Mouse (Mus musculus) hindbrain, embryonic 12.5 days (tissue): ENCODE measurements around the gene Smg9. TPM values are rescaled to one million over a fixed set of nuclear protein-coding genes. Genes with fewer than 3 reads are reported as not detected.

Source experiments
- ATAC-seq: fragments of 200-750 bp; cut with Nextera tagmentation; 2 replicates; pipeline ENCODE4 v1.8.0; 2017; ENCODE audit warnings: moderate TSS enrichment; ENCODE audit not compliant: low FRiP score
- H3K27ac ChIP-seq: fragments of 300-500 bp; sonication (generic); 2 replicates; pipeline ENCODE4 v1.5.1; 2016; ENCODE audit warnings: mild to moderate bottlenecking
- H3K27me3 ChIP-seq: fragments of 300-500 bp; sonication (generic); 2 replicates; pipeline ENCODE4 v1.6.1; 2016; ENCODE audit warnings: mild to moderate bottlenecking
- H3K36me3 ChIP-seq: fragments of 300-500 bp; sonication (generic); 2 replicates; pipeline ENCODE4 v1.6.1; 2016; ENCODE audit warnings: mild to moderate bottlenecking
- H3K4me1 ChIP-seq: fragments of 300-500 bp; sonication (generic); 2 replicates; pipeline ENCODE4 v1.6.1; 2016
- H3K4me2 ChIP-seq: fragments of 300-500 bp; sonication (generic); replicated peaks from 2 replicates; pipeline ENCODE4 v1.6.1; 2016; ENCODE audit warnings: mild to moderate bottlenecking
- H3K4me3 ChIP-seq: fragments of 300-500 bp; sonication (generic); 2 replicates; pipeline ENCODE4 v1.5.1; 2016; ENCODE audit warnings: mild to moderate bottlenecking
- H3K9ac ChIP-seq: fragments of 300-500 bp; sonication (generic); 2 replicates; pipeline ENCODE4 v1.6.1; 2016; ENCODE audit warnings: mild to moderate bottlenecking, moderate library complexity
- H3K9me3 ChIP-seq: fragments of 300-500 bp; sonication (generic); replicated peaks from 2 replicates; pipeline ENCODE4 v1.6.1; 2016; ENCODE audit warnings: mild to moderate bottlenecking
- WGBS: fragments of 180-500 bp; shearing (Covaris S2); methylation state at CpG from one replicate; pipeline ENCODE4 v1.1.7; 2016; 5-methylcytosine and 5-hydroxymethylcytosine counted together
- polyA plus RNA-seq: library from polyadenylated mRNA; unstranded; fragments of >200 nt; fragmentation: Nextera tagmentation; extraction: Ambion mirVana; gene quantifications from 2 replicates; pipeline ENCODE4 v1.2.1, GENCODE M21; 2016

Smg9 gene
- polyA plus RNA-seq, 1 experiment from 2014 or later: 29.5 TPM

DNA sequence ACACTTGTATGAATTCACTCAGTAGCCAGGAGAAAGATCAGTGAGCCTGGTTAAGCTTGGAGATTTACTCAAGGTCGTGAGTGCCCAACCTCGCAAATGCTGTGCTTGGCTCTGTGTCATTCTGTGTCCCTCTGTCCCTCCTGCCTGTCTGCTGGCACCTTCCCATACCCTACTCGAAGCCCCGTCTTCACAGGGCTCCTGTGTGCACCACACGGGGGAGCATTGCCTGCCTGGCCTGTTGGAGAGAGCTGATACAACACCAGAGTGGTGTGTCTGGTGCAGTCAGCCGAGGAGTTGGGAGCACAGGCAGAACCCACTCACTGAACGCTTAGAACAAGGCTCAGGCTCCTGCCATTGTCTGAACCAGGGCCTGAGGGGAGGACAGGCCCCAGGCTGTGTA is 22.2 kb downstream of the Smg9 start:
- Histone ChIP-seq H3K27me3 (no peaks in the 10 kb centered on the region), H3K36me3 (peaks cover 22% of the 10 kb centered on the region; the same call in 1 of the 2 replicates), H3K4me1 (peaks cover 35% of the 10 kb centered on the region), H3K27ac (no peak overlapping the region), H3K9ac (no peak overlapping the region), H3K4me3 (no peak overlapping the region), H3K4me2 (no peak overlapping the region), H3K9me3 (no peaks in the 10 kb centered on the region)
- no peak for ATAC-seq
- WGBS: 58% methylated on average over 7 of the region's 7 CpGs

DNA sequence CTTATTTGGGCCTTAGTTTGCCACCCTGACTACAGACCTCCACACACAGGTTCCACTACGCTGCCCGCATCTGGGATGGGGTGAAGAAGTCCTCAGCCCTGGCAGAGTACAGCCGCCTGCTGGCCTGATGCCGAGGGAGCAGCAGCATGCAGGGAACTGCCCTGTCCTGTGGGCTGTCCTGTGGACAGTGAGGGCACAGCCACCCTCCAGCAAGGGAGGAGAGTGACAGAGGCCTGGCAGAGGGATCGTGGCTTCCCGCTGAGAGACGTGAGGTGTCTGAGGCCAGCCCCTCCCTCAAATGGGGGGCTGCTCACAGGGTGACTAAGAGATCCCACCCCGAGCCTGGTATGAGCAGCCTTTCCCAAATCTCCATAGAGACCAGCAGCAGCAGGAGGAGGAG is 22.8 kb downstream of the Smg9 start:
- Histone ChIP-seq H3K27me3 (no peaks in the 10 kb centered on the region), H3K4me1 (peaks cover 33% of the 10 kb centered on the region), H3K9ac (no peak overlapping the region), H3K4me3 (no peak overlapping the region), H3K36me3 (0 out of 2 replicates have a peak, but pooled peaks cover 16% of the 10 kb centered on the region), H3K9me3 (no peaks in the 10 kb centered on the region), H3K27ac (peak overlapping the region; percentile 30; the same call in 1 of the 2 replicates), H3K4me2 (no peak overlapping the region)
- 63% methylated on average over 8 of the region's 8 CpGs for WGBS
- ATAC-seq: peak; percentile 52; the same call in 1 of the 2 replicates

DNA sequence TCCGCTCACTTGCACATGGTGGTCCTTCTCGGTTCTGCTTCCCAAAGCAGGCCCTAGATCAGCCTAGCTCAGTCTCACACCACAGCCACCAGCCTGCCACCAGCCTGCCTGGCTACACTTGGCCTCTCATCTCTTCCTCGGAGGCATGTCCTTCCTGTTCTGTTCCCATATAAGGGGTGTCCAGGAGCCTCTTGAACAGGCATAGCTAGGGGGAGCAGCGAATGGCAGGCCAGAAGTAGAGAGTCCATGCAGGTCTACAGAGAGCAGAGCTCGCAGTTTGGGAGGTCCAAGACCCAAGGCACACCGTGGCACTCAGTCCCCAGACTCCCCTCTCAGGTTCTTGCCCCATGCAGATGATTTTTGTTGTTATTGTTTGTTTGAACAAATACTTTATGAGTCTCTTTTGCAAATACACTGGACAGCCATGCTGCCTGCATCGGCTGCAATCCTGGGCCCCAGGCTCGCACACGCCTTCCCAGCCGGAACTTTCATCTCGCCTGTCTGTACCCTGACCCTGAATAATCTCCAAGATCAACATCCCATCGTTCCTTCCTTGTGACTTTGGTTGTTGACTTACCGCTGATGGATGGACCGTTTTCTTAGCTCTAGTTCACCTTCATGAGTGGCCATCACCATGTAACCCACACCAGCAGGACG is 23.8 kb downstream of the Smg9 start:
- no peak overlapping the region for H3K4me2 ChIP-seq
- no peak overlapping the region for H3K4me3 ChIP-seq
- H3K9me3 ChIP-seq: no peaks in the 10 kb centered on the region
- WGBS: 91% methylated on average over 15 of the region's 15 CpGs
- H3K27ac ChIP-seq: no peak overlapping the region
- 0 out of 2 replicates have a peak, but pooled peaks cover 16% of the 10 kb centered on the region for H3K36me3 ChIP-seq
- no peak overlapping the region for H3K9ac ChIP-seq
- no peak for ATAC-seq
- no peaks in the 10 kb centered on the region for H3K27me3 ChIP-seq
- peaks cover 30% of the 10 kb centered on the region for H3K4me1 ChIP-seq

DNA sequence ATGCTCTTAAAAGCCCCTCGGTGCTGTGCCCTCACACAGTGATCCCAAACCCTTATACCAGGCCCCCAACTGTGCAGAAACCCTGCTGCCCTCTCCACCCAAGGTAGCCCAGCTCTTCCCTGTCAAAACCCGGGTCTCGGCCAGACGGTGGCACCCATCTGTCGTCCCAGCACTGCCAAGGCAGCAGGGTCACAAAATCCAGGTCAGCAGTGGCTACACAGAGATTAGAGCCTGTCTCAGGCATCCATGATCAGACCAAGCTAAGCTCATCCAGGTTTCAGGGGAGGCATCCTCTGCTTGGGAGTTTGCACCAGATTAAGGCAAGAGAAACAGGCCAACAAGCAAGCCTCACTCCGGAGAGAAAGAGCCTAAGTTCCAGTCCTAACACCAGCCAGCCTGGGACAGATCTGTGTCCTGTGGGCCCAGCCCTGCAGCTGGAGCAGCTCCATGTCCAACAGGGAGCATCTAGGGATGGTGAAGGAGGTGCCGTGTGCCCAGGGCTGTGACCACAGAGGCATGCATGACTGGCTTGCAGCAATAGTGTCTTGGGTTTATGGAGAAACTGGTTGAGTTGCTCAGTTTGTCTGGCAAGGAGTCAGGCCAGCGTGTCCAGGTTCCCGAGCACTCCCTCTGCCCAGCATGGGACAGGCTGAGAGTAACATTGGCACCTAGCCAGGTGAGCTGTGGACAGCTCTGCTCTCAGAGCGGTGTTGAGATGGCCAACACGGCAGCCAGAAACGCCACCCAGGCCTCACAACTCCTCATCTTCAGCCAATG is 24.7 kb downstream of the Smg9 start:
- H3K27me3 ChIP-seq: no peaks in the 10 kb centered on the region
- H3K27ac ChIP-seq: no peak overlapping the region
- no peak for ATAC-seq
- no peak overlapping the region for H3K9ac ChIP-seq
- WGBS: 86% methylated on average over 12 of the region's 12 CpGs
- no peak overlapping the region for H3K4me3 ChIP-seq
- peaks cover 27% of the 10 kb centered on the region for H3K4me1 ChIP-seq
- H3K9me3 ChIP-seq: no peaks in the 10 kb centered on the region
- 0 out of 2 replicates have a peak, but pooled peaks cover 16% of the 10 kb centered on the region for H3K36me3 ChIP-seq
- no peak overlapping the region for H3K4me2 ChIP-seq

DNA sequence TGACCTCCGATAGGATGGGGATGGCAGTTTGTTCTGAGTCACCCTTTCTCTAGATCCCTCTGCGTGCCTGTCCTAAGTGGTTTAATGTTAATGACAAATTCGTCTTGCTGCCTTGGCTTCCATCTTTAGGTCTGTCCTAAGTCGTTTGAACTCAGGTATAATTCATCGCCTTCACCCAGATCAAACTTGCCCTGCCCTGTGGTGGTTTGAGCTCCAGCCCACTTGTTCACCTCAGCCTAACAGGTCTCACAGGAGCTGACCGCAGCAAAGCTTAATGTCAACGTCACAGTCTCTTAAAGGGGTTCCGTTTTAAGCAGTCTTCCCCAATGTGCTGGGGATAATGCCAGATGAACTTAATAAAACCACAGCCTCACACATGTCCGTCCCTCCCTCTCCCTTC is 26.5 kb downstream of the Smg9 start:
- WGBS: 83% methylated on average over 9 of the region's 9 CpGs
- ATAC-seq: no peak
- Histone ChIP-seq H3K4me2 (no peak overlapping the region), H3K4me1 (peaks cover 16% of the 10 kb centered on the region), H3K9ac (no peak overlapping the region), H3K27me3 (no peaks in the 10 kb centered on the region), H3K9me3 (no peaks in the 10 kb centered on the region), H3K4me3 (no peak overlapping the region), H3K27ac (no peak overlapping the region), H3K36me3 (0 out of 2 replicates have a peak, but pooled peaks cover 13% of the 10 kb centered on the region)

DNA sequence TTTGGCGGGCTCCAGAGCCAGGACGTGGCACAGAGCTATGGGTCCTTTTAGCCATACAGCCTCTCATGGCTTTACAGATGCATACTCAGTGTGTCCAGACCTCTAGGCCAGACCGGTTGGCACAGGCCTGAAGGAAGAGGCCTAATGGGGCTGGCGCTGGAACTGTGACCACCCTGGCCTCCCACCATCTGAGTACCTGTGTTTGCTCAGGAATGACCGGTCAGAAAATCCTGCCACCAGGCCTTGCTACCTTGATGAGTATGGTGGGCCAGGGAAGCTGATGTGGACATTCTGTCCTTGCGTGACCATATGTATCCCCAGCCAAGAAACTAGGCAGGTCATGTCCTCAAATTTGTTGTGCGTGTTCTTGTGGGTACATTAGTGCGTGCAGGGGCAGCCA is 27.7 kb downstream of the Smg9 start:
- Histone ChIP-seq H3K9me3 (no peaks in the 10 kb centered on the region), H3K4me1 (peaks cover 11% of the 10 kb centered on the region), H3K4me3 (no peak overlapping the region), H3K4me2 (no peak overlapping the region), H3K27ac (no peak overlapping the region), H3K9ac (no peak overlapping the region), H3K27me3 (no peaks in the 10 kb centered on the region), H3K36me3 (0 out of 2 replicates have a peak, but pooled peaks cover 13% of the 10 kb centered on the region)
- ATAC-seq: no peak
- WGBS: over 99% methylated on average over 8 of the region's 8 CpGs

DNA sequence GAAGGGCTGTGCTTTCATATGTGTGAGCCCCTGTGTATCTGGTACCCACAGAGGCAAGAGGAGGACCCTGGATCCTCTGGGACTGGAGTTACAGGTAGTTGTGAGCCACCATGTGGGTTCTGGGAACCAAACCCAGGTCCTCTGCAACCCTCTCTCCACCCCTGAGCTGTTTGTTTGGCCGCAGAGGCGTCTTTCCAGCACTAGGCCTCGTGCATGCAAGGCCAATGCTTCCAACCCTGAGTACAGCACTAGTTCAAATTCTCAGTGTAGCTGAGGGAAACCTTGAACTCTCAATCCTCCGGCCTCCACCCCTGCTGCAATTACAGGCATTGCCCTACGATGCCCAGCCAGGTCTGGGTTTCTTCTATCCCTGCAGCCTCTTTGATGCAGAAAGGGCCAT is 29.3 kb downstream of the Smg9 start:
- no peak for ATAC-seq
- WGBS: 87% methylated on average over 5 of the region's 5 CpGs
- Histone ChIP-seq H3K9ac (no peak overlapping the region), H3K27ac (no peak overlapping the region), H3K36me3 (0 out of 2 replicates have a peak, but pooled peaks cover 2% of the 10 kb centered on the region), H3K4me1 (no peaks in the 10 kb centered on the region), H3K27me3 (peaks cover 9% of the 10 kb centered on the region), H3K9me3 (0 out of 2 replicates have a peak, but pooled peaks cover 5% of the 10 kb centered on the region), H3K4me3 (no peak overlapping the region), H3K4me2 (no peak overlapping the region)

DNA sequence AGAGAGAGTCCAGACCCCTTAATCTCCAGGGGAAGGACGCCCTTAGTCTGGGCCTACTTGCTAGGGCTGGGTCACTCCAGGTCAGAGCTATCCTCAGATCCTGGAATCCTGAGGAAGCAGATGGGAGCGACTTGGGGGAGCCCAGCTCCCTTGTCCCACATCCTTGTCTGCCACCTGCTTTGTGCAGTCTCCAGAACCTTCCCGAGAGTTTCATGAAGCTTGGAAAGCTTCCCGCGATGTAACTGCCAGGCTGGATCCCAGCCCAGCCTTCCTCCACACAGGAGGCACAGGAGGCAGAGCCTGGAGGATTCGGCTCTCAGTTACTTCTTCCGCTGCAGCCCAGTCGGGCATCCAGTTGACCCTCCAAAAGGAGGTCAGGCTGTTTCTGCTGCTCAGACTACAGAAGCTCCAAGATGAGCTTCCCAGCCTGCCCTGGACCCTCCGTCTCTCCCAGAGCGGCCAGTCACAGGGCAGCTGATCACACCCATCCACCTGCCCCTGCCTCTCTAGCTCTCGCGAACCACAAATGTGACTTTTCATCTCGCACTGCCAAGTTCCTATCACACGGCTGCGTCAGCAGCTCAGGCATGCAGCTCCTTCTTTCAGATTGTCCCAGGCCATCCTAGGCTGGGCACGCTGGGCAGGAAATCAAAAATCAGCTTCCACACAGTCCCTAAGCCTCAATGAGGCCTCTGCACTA is 30.1 kb downstream of the Smg9 start:
- no peak overlapping the region for H3K4me2 ChIP-seq
- no peak for ATAC-seq
- H3K27me3 ChIP-seq: peaks cover 9% of the 10 kb centered on the region
- WGBS: 73% methylated on average over 16 of the region's 16 CpGs
- no peaks in the 10 kb centered on the region for H3K4me1 ChIP-seq
- no peak overlapping the region for H3K27ac ChIP-seq
- H3K9ac ChIP-seq: no peak overlapping the region
- 0 out of 2 replicates have a peak, but pooled peaks cover 5% of the 10 kb centered on the region for H3K9me3 ChIP-seq
- H3K36me3 ChIP-seq: no peaks in the 10 kb centered on the region
- H3K4me3 ChIP-seq: no peak overlapping the region

DNA sequence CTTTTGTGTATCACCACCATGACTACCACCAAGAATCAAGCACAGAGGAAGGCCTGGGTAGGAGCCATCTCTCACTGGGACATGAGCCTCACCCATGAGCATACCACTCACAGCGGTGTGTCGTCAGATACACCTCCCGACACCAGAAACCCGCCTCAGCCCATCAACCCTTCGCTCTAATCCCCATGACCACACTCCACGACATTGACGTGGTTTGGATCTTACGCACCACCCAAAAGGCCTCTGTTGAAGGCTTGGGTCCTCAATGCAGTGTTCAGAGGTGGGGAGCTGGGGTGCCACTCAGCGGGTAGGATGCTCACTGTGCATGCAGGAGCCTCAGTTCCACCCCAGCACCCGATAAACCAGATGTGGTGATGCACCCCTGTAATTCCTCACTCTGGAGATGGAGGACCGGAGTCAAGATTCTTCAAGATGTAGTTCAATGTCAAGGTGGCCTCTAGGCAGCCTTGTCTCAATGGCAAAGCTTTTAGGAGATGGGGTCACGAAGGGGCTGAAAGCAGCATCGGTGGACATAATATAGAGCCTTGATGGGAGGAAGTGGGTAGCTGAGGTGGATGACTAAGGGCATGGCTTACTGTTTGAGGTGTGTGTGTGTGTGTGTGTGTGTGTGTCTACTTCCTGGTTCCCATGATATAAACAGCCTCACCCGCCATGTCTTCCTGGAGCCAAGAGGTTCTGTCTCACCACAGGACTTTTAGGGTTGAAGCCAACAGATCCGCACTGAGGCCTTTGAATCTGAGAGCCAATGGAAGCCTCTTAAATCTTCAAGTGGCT is 31.3 kb downstream of the Smg9 start:
- Histone ChIP-seq H3K27me3 (peaks cover 9% of the 10 kb centered on the region), H3K4me1 (no peaks in the 10 kb centered on the region), H3K36me3 (no peaks in the 10 kb centered on the region), H3K4me2 (no peak overlapping the region), H3K4me3 (no peak overlapping the region), H3K9me3 (0 out of 2 replicates have a peak, but pooled peaks cover 5% of the 10 kb centered on the region), H3K27ac (no peak overlapping the region), H3K9ac (no peak overlapping the region)
- no peak for ATAC-seq
- WGBS: 93% methylated on average over 15 of the region's 15 CpGs

DNA sequence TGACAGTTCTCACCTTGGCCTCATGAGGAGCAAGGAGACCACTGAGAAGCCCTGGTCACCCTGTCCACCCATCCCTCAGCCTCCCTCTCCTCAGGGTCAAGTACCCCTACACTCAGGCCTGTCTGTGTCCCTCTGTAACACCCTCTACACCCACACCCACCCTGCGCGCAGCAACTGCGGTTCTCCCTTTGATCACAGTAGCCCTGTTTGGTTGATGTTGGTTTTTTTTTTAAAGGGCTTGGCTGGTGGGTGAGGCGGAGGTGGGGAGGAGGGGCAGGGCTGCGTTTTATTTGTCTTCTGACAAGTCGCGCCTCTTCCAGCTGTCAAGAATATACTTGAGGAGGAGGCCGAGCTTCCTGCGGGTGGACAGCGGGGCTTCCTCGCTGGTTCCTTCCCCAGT is 32.3 kb downstream of the Smg9 start:
- H3K4me3 ChIP-seq: no peak overlapping the region
- ATAC-seq: no peak
- no peak overlapping the region for H3K9ac ChIP-seq
- H3K27me3 ChIP-seq: peaks cover 9% of the 10 kb centered on the region
- 66% methylated on average over 11 of the region's 11 CpGs for WGBS
- no peaks in the 10 kb centered on the region for H3K36me3 ChIP-seq
- H3K4me1 ChIP-seq: no peaks in the 10 kb centered on the region
- no peak overlapping the region for H3K4me2 ChIP-seq
- no peak overlapping the region for H3K27ac ChIP-seq
- H3K9me3 ChIP-seq: 0 out of 2 replicates have a peak, but pooled peaks cover 5% of the 10 kb centered on the region

DNA sequence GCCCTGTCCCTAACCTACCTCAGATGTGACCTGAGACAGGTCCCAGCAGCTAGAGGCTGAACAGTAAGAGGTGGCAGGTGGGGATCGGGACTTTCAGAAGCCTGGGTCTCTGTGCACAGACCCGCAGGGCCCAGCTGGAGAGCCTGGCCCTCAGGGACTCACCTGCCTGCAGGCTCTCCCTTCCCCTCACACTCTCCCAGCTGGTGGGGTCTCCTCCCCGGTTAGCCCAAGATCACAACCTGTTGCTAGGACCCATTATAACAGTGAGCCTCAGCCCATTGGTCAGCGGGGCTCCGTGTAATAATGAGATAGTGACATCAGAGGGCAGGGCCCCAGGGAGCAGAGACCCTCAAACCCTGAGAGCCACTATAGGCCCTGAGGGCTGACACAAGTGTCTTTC is 35.9 kb downstream of the Smg9 start:
- 71% methylated on average over 5 of the region's 5 CpGs for WGBS

More for the DNA sequence above, 35.9 kb downstream of the Smg9 start:
- no peak overlapping the region for H3K4me2 ChIP-seq
- no peaks in the 10 kb centered on the region for H3K36me3 ChIP-seq
- peaks cover 9% of the 10 kb centered on the region for H3K27me3 ChIP-seq
- H3K4me1 ChIP-seq: no peaks in the 10 kb centered on the region
- ATAC-seq: no peak
- no peak overlapping the region for H3K4me3 ChIP-seq
- H3K9me3 ChIP-seq: 0 out of 2 replicates have a peak, but pooled peaks cover 5% of the 10 kb centered on the region
- H3K9ac ChIP-seq: no peak overlapping the region
- no peak overlapping the region for H3K27ac ChIP-seq
